Mouse (Mus musculus): ENCODE data around the gene Zbtb37. TPM values are rescaled to one million over a fixed set of nuclear protein-coding genes. Genes with fewer than 3 reads are reported as not detected.
A peak's percentile ranks its signal among the peaks of the same experiment; 100 is the strongest.

The Zbtb37 gene
- 9.3 and 11.5 TPM in 2 replicates for polyA plus RNA-seq (2014; fragmentation: Nextera tagmentation; extraction: Ambion mirVana)

GRCm38 (mm10) chr1:161034435-161035280 lies at the start of gene Zbtb37:
Gene Zbtb37 (minus strand): TSS chr1:161034849.
- Histone ChIP-seq H3K4me2 (ENCODE audit: low read depth, severe bottlenecking) (peak within 1 kb of the TSS; percentile 78), H3K4me3 (ENCODE audit: low read depth, low read length) (peak within 1 kb of the TSS; percentile 83), H3K4me1 (ENCODE audit: control insufficient read depth, insufficient read depth, low read length) (no peaks in the 10 kb centered on the region; the same call in 1 of the 2 replicates), H3K27ac (replicated peaks; ENCODE audit: low read depth, low read length) (peak within 1 kb of the TSS; percentile 74), H3K9ac (ENCODE audit: low read length) (peak within 1 kb of the TSS; percentile 94), H3K9me3 (ENCODE audit: control insufficient read depth, low read length) (no peaks in the 10 kb centered on the region), H3K36me3 (ENCODE audit: control insufficient read depth, insufficient read depth, low read length) (peaks cover 7% of the 10 kb centered on the region; the same call in 1 of the 2 replicates), H3K27me3 (ENCODE audit: control insufficient read depth, insufficient read depth, low read length) (no peaks in the 10 kb centered on the region)
- ATAC-seq (ENCODE audit: insufficient number of reproducible peaks, low FRiP score, low TSS enrichment, low read depth) (peak; percentile 92), DNase-seq (ENCODE audit: low spot score) (peak; percentile 99)
- under 1% methylated on average over 67 of the region's 76 CpGs for WGBS

DNA sequence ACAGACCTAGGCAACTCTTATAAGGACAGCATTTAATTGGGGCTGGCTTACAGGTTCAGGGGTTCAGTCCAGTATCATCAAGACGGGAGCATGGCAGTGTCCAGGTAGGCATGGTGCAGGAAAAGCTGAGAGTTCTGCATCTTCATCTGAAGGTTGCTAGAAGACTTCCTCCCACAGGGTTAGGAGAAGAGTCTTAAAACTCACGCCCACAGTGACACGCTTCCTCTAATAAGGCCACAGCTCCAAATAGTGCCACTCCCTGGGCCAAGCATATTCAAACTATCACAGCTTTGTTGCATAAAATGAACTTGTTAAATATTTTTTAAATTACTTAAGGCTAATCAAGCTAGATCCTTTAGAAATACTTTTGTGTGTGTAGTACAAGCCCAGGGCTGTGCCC lies 42.6 kb upstream of the Zbtb37 start:
- no peak overlapping the region for H3K4me2 ChIP-seq (ENCODE audit: low read depth, severe bottlenecking)
- H3K9ac ChIP-seq (ENCODE audit: low read length) = no peak overlapping the region
- no peaks in the 10 kb centered on the region for H3K27me3 ChIP-seq (ENCODE audit: control insufficient read depth, insufficient read depth, low read length)
- no peak overlapping the region for H3K27ac ChIP-seq (replicated peaks; ENCODE audit: low read depth, low read length)
- H3K4me1 ChIP-seq (ENCODE audit: control insufficient read depth, insufficient read depth, low read length) = peaks cover 11% of the 10 kb centered on the region
- no peaks in the 10 kb centered on the region for H3K9me3 ChIP-seq (ENCODE audit: control insufficient read depth, low read length)
- H3K36me3 ChIP-seq (ENCODE audit: control insufficient read depth, insufficient read depth, low read length) = peaks cover 4% of the 10 kb centered on the region
- DNase-seq (ENCODE audit: low spot score) = no peak
- 92% methylated on average over 3 of the region's 3 CpGs for WGBS
- no peak for ATAC-seq (ENCODE audit: insufficient number of reproducible peaks, low FRiP score, low TSS enrichment, low read depth)
- no peak overlapping the region for H3K4me3 ChIP-seq (ENCODE audit: low read depth, low read length)

DNA sequence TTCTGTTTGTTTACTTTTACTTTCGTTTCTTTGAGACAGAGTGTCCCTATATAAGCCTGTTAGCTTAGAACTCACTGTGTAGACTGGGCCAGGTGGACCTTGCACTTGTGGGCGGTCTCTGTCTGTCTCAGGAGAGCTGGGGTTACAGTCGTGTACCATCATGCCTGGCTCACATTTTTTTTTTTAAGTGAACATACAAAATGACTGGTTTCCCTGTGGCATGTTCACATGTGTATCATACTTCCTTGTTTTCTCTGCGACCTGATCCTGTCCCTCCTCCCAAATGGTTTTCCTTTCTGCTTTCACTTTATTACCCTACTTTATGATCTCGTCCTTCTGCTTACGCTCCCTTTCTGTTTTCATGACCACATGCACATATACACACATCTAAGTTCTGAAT lies 41.6 kb upstream of the Zbtb37 start:
- H3K4me3 ChIP-seq (ENCODE audit: low read depth, low read length) = no peak overlapping the region
- no peaks in the 10 kb centered on the region for H3K9me3 ChIP-seq (ENCODE audit: control insufficient read depth, low read length)
- H3K4me2 ChIP-seq (ENCODE audit: low read depth, severe bottlenecking) = no peak overlapping the region
- DNase-seq (ENCODE audit: low spot score) = no peak
- no peak for ATAC-seq (ENCODE audit: insufficient number of reproducible peaks, low FRiP score, low TSS enrichment, low read depth)
- H3K27ac ChIP-seq (replicated peaks; ENCODE audit: low read depth, low read length) = no peak overlapping the region
- WGBS = 83% methylated on average over 6 of the region's 6 CpGs
- H3K36me3 ChIP-seq (ENCODE audit: control insufficient read depth, insufficient read depth, low read length) = peaks cover 4% of the 10 kb centered on the region
- H3K9ac ChIP-seq (ENCODE audit: low read length) = no peak overlapping the region
- H3K27me3 ChIP-seq (ENCODE audit: control insufficient read depth, insufficient read depth, low read length) = no peaks in the 10 kb centered on the region
- peaks cover 13% of the 10 kb centered on the region for H3K4me1 ChIP-seq (ENCODE audit: control insufficient read depth, insufficient read depth, low read length)

- WGBS = under 1% methylated on average over 12 of the region's 12 CpGs
- Histone ChIP-seq H3K4me2 (ENCODE audit: low read depth, severe bottlenecking) (peak overlapping the region; percentile 77), H3K9ac (ENCODE audit: low read length) (peak overlapping the region; percentile 84), H3K36me3 (ENCODE audit: control insufficient read depth, insufficient read depth, low read length) (no peaks in the 10 kb centered on the region; the same call in 1 of the 2 replicates), H3K9me3 (ENCODE audit: control insufficient read depth, low read length) (no peaks in the 10 kb centered on the region), H3K4me3 (ENCODE audit: low read depth, low read length) (peak overlapping the region; percentile 74), H3K27me3 (ENCODE audit: control insufficient read depth, insufficient read depth, low read length) (no peaks in the 10 kb centered on the region), H3K27ac (replicated peaks; ENCODE audit: low read depth, low read length) (no peak overlapping the region), H3K4me1 (ENCODE audit: control insufficient read depth, insufficient read depth, low read length) (peaks cover 13% of the 10 kb centered on the region)
- DNase-seq (ENCODE audit: low spot score) (no peak), ATAC-seq (ENCODE audit: insufficient number of reproducible peaks, low FRiP score, low TSS enrichment, low read depth) (no peak)
Measured at GRCm38 (mm10) chr1:161071272-161071620, 36.6 kb upstream of the Zbtb37 start.

DNA sequence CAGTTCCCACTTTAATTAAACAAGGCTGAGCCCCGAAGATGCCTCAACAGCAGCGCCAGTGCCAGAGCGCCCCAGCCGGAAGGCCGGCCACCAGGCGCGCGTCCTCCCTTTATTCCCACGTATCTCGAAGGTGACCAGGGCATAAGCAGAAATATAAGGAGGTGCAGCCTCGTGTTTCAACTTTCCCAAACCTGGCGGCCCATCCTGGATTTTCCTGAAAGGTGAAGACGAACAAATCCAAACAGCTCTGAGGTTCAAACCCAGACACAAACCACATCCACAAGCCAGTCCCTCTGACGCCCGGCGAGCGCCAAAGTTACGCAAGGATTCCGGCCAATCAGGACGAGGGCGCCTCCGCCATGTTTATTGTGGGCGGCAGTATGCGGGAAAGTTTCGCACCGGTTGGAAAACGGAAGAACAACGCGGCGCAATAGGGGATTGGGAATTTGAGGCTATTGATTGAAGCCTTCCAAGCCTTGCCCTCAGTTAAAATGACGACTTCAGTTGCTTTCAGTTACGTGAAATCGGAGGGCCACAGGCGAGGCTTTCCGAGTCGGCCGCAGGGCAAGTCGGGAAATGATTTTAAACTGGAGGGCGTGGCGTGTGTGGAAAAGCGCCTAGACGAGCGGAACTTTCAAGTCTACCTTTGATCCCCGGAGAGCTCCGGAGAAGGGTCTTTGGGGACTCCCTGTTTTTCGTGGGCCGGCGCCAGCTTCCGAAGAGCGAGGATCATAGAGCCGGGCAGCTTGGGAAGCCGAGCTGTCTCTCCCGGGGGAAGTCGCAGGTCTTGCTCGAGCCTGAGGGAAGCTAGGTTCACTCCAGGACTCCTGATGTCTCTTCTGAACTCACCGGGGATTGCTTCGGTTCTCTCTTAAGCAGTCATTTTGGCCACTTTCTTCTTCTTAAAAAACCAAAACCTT lies 36.0 kb upstream of the Zbtb37 start, which contains the start of the genes Dars2 and Cenpl:
Gene Dars2 (minus strand): TSS at position 307 of the 920 bp plus-strand sequence.
Gene Cenpl (plus strand): TSS at position 362 of the 920 bp plus-strand sequence.
- peak; percentile 96 for ATAC-seq (ENCODE audit: insufficient number of reproducible peaks, low FRiP score, low TSS enrichment, low read depth)
- peak within 1 kb of the TSS; percentile 74 for H3K4me3 ChIP-seq (ENCODE audit: low read depth, low read length)
- WGBS = under 1% methylated on average over 57 of the region's 57 CpGs
- peaks cover 13% of the 10 kb centered on the region for H3K4me1 ChIP-seq (ENCODE audit: control insufficient read depth, insufficient read depth, low read length)
- no peak within 1 kb of the TSS for H3K27ac ChIP-seq (replicated peaks; ENCODE audit: low read depth, low read length)
- H3K4me2 ChIP-seq (ENCODE audit: low read depth, severe bottlenecking) = peak within 1 kb of the TSS; percentile 77
- H3K9me3 ChIP-seq (ENCODE audit: control insufficient read depth, low read length) = no peaks in the 10 kb centered on the region
- H3K27me3 ChIP-seq (ENCODE audit: control insufficient read depth, insufficient read depth, low read length) = no peaks in the 10 kb centered on the region
- peak; percentile 94 for DNase-seq (ENCODE audit: low spot score)
- no peaks in the 10 kb centered on the region; the same call in 1 of the 2 replicates for H3K36me3 ChIP-seq (ENCODE audit: control insufficient read depth, insufficient read depth, low read length)
- peak within 1 kb of the TSS; percentile 84 for H3K9ac ChIP-seq (ENCODE audit: low read length)

- H3K4me3 ChIP-seq (ENCODE audit: low read depth, low read length) = no peak overlapping the region
- H3K9me3 ChIP-seq (ENCODE audit: control insufficient read depth, low read length) = no peaks in the 10 kb centered on the region
- ATAC-seq (ENCODE audit: insufficient number of reproducible peaks, low FRiP score, low TSS enrichment, low read depth) (no peak), DNase-seq (ENCODE audit: low spot score) (no peak)
- no peaks in the 10 kb centered on the region for H3K27me3 ChIP-seq (ENCODE audit: control insufficient read depth, insufficient read depth, low read length)
- no peak overlapping the region for H3K4me2 ChIP-seq (ENCODE audit: low read depth, severe bottlenecking)
- no peak overlapping the region for H3K9ac ChIP-seq (ENCODE audit: low read length)
- H3K27ac ChIP-seq (replicated peaks; ENCODE audit: low read depth, low read length) = no peak overlapping the region
- H3K4me1 ChIP-seq (ENCODE audit: control insufficient read depth, insufficient read depth, low read length) = no peaks in the 10 kb centered on the region
- 84% methylated on average over 1 of the region's 1 CpGs for WGBS
- H3K36me3 ChIP-seq (ENCODE audit: control insufficient read depth, insufficient read depth, low read length) = peaks cover 2% of the 10 kb centered on the region
Measured at GRCm38 (mm10) chr1:161063351-161063750, 28.7 kb upstream of the Zbtb37 start.

- Histone ChIP-seq H3K9ac (ENCODE audit: low read length) (no peak overlapping the region), H3K27me3 (ENCODE audit: control insufficient read depth, insufficient read depth, low read length) (no peaks in the 10 kb centered on the region), H3K9me3 (ENCODE audit: control insufficient read depth, low read length) (no peaks in the 10 kb centered on the region), H3K4me3 (ENCODE audit: low read depth, low read length) (no peak overlapping the region), H3K27ac (replicated peaks; ENCODE audit: low read depth, low read length) (no peak overlapping the region), H3K36me3 (ENCODE audit: control insufficient read depth, insufficient read depth, low read length) (no peaks in the 10 kb centered on the region; the same call in 1 of the 2 replicates), H3K4me2 (ENCODE audit: low read depth, severe bottlenecking) (no peak overlapping the region), H3K4me1 (ENCODE audit: control insufficient read depth, insufficient read depth, low read length) (no peaks in the 10 kb centered on the region)
- ATAC-seq (ENCODE audit: insufficient number of reproducible peaks, low FRiP score, low TSS enrichment, low read depth) = no peak
- DNase-seq (ENCODE audit: low spot score) = no peak
- 96% methylated on average over 1 of the region's 1 CpGs for WGBS
Measured at GRCm38 (mm10) chr1:161057164-161057563, 22.5 kb upstream of the Zbtb37 start.

GRCm38 (mm10) chr1:161046972-161047371 lies 12.3 kb upstream of the Zbtb37 start:
- Histone ChIP-seq H3K27me3 (ENCODE audit: control insufficient read depth, insufficient read depth, low read length) (no peaks in the 10 kb centered on the region), H3K27ac (replicated peaks; ENCODE audit: low read depth, low read length) (no peak overlapping the region), H3K4me1 (ENCODE audit: control insufficient read depth, insufficient read depth, low read length) (no peaks in the 10 kb centered on the region), H3K9me3 (ENCODE audit: control insufficient read depth, low read length) (no peaks in the 10 kb centered on the region), H3K36me3 (ENCODE audit: control insufficient read depth, insufficient read depth, low read length) (peaks cover 5% of the 10 kb centered on the region; the same call in 1 of the 2 replicates), H3K9ac (ENCODE audit: low read length) (no peak overlapping the region), H3K4me2 (ENCODE audit: low read depth, severe bottlenecking) (no peak overlapping the region), H3K4me3 (ENCODE audit: low read depth, low read length) (no peak overlapping the region)
- DNase-seq (ENCODE audit: low spot score) (no peak), ATAC-seq (ENCODE audit: insufficient number of reproducible peaks, low FRiP score, low TSS enrichment, low read depth) (no peak)
- WGBS = 91% methylated on average over 3 of the region's 3 CpGs
